7 mouse cellular contexts compared by ENCODE assay signal in the genomic region with DNA sequence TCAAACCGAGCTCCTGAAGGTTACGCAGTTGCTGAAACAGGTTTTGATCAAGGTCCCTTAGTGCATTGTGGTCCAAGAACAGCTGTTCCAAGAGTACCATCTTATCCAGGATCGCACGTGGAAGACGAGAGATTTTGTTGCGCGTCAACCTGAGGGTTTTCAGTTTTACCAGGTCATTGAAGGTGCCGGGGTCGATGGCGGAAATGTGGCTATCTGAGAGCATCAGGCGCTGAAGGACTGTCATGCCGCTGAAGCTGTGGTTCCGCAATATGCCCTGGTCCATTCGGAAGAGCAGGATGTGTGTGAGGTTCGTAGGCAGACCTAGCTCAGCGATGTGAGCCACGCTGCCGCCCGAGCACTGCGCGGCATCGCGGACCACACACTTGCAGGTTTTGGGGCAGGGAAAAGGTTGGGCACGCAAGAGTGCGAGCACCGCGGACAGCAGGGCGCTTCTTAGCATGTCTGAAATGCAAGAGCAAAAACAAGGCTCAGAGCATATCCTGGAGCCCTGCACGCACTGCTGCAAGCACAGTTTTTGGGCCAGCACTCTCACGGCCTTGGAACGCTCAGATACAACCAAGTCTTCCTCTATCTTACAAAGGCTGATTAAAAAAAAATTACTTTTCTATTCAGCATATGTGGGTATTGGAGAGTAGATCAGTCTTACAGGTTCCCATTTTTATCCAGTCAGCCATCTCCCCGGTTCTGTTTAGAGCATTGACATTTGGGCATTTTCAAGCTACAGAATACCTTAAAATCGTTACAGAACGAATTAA. TPM values are rescaled to one million over a fixed set of nuclear protein-coding genes. Genes with fewer than 3 reads are reported as not detected.
A peak's percentile ranks its signal among the peaks of the same experiment; 100 is the strongest.
DNase-seq lines count a peak whose midpoint lies in the region; ATAC-seq and TF ChIP-seq lines count a peak whose summit lies in the region.

No protein-coding gene starts in this region.

- no peak for TF ChIP-seq POLR2A in cerebellum, adult 2 months (IDR thresholded peaks at IDR 0.05; ENCODE audit: borderline replicate concordance, insufficient read depth, low read length)

- no peaks in the 10 kb centered on the region for H3K9me3 ChIP-seq in forebrain, embryonic 15.5 days
- no peaks in the 10 kb centered on the region for H3K9me3 ChIP-seq in kidney, embryonic 15.5 days (replicated peaks)
- H3K9me3 ChIP-seq in midbrain, embryonic 10.5 days (replicated peaks) = no peaks in the 10 kb centered on the region

- peak overlapping the region; percentile 91 for H3K4me2 ChIP-seq in forebrain, embryonic 15.5 days (replicated peaks)
- H3K4me2 ChIP-seq in kidney, embryonic 15.5 days = peak overlapping the region; percentile 99

- H3K9ac ChIP-seq in forebrain, embryonic 15.5 days (replicated peaks) = peak overlapping the region; percentile 56; the same call in 1 of the 2 replicates
- H3K9ac ChIP-seq in kidney, embryonic 15.5 days = peak overlapping the region; percentile 47; the same call in 1 of the 2 replicates

- no peaks in the 10 kb centered on the region for H3K4me1 ChIP-seq in cerebellum, adult 2 months (ENCODE audit: control insufficient read depth, insufficient read depth, low read length)
- H3K4me1 ChIP-seq in forebrain, embryonic 15.5 days = peaks cover 18% of the 10 kb centered on the region
- H3K4me1 ChIP-seq in kidney, embryonic 15.5 days = peaks cover 23% of the 10 kb centered on the region
- H3K4me1 ChIP-seq in midbrain, embryonic 10.5 days = peaks cover 21% of the 10 kb centered on the region

- H3K27me3 ChIP-seq in cerebellum, adult 2 months (ENCODE audit: control insufficient read depth, insufficient read depth, low read length) = no peaks in the 10 kb centered on the region
- H3K27me3 ChIP-seq in forebrain, embryonic 15.5 days = peaks cover 38% of the 10 kb centered on the region
- peaks cover 71% of the 10 kb centered on the region for H3K27me3 ChIP-seq in kidney, embryonic 15.5 days
- peaks cover 71% of the 10 kb centered on the region for H3K27me3 ChIP-seq in midbrain, embryonic 10.5 days (ENCODE audit: low read depth, poor library complexity, severe bottlenecking)

- no peak for TF ChIP-seq CTCF in cerebellum, adult 2 months (IDR thresholded peaks at IDR 0.05; ENCODE audit: borderline replicate concordance, insufficient read depth, low read depth, low read length)

- peak overlapping the region; percentile 55 for H3K4me3 ChIP-seq in cerebellum, adult 2 months (replicated peaks; ENCODE audit: insufficient read depth, low read depth, low read length)
- H3K4me3 ChIP-seq in forebrain, embryonic 15.5 days = peak overlapping the region; percentile 68
- H3K4me3 ChIP-seq in kidney, embryonic 15.5 days (replicated peaks) = peak overlapping the region; percentile 56
- peak overlapping the region; percentile 69 for H3K4me3 ChIP-seq in midbrain, embryonic 10.5 days

- ATAC-seq in forebrain, embryonic 15.5 days (replicated peaks) = no peak
- ATAC-seq in kidney, embryonic 15.5 days (replicated peaks; ENCODE audit: low FRiP score) = no peak

- DNase-seq in right cerebral cortex, postnatal 25 days = peak; percentile 48
- no peak for DNase-seq in right cerebral cortex, postnatal 4 days
- peak; percentile 29 to 46 for DNase-seq in cerebellum, adult 2 months
- DNase-seq in midbrain, embryonic 10.5 days (ENCODE audit: low spot score) = peak; percentile 56
- no peak for DNase-seq in urinary bladder, postnatal 4 days (ENCODE audit: low spot score in 2 of 2)

- H3K27ac ChIP-seq in cerebellum, adult 2 months (ENCODE audit: insufficient read depth, low read length) = no peak overlapping the region
- H3K27ac ChIP-seq in forebrain, embryonic 15.5 days (replicated peaks) = no peak overlapping the region
- no peak overlapping the region for H3K27ac ChIP-seq in kidney, embryonic 15.5 days
- no peak overlapping the region for H3K27ac ChIP-seq in midbrain, embryonic 10.5 days (replicated peaks)

- no peaks in the 10 kb centered on the region for H3K36me3 ChIP-seq in forebrain, embryonic 15.5 days
- H3K36me3 ChIP-seq in kidney, embryonic 15.5 days = peaks cover under 1% of the 10 kb centered on the region; the same call in 1 of the 2 replicates
- H3K36me3 ChIP-seq in midbrain, embryonic 10.5 days = no peaks in the 10 kb centered on the region; the same call in 1 of the 2 replicates

- WGBS in cerebellum, adult 2 months = 13% methylated on average over 34 of the region's 34 CpGs
- WGBS in forebrain, embryonic 15.5 days = 4% methylated on average over 34 of the region's 34 CpGs
- 4% methylated on average over 34 of the region's 34 CpGs for WGBS in kidney, embryonic 15.5 days
- 5% methylated on average over 34 of the region's 34 CpGs for WGBS in midbrain, embryonic 10.5 days

RNA-seq across cellular contexts. Expression of a gene that starts 1.0 kb away (rescaled TPM):
- polyA plus RNA-seq in cerebellum, adult 2 months (2012; rRNA removed) = 1.4 TPM in 2 replicates
- polyA plus RNA-seq in forebrain, embryonic 15.5 days (2015; fragmentation: Nextera tagmentation; extraction: Ambion mirVana) = 0.27 and 0.29 TPM in 2 replicates
- polyA plus RNA-seq in kidney, embryonic 15.5 days (2015; fragmentation: Nextera tagmentation; extraction: Ambion mirVana) = 0.90 and 0.93 TPM in 2 replicates
- polyA plus RNA-seq in midbrain, embryonic 10.5 days (2016; fragmentation: Nextera tagmentation; extraction: Ambion mirVana) = 1.5 and 1.9 TPM in 2 replicates

RNA-seq across cellular contexts. Expression of a gene that starts 26.5 kb away (rescaled TPM):
- polyA plus RNA-seq in cerebellum, adult 2 months (2012; rRNA removed) = not detected in 2 replicates
- polyA plus RNA-seq in forebrain, embryonic 15.5 days (2015; fragmentation: Nextera tagmentation; extraction: Ambion mirVana) = 0.05 and 0.08 TPM in 2 replicates
- polyA plus RNA-seq in kidney, embryonic 15.5 days (2015; fragmentation: Nextera tagmentation; extraction: Ambion mirVana) = 0.99 and 1.2 TPM in 2 replicates
- polyA plus RNA-seq in midbrain, embryonic 10.5 days (2016; fragmentation: Nextera tagmentation; extraction: Ambion mirVana) = 0.38 and 0.52 TPM in 2 replicates

RNA-seq across cellular contexts. Expression of a gene that starts 42.3 kb away (rescaled TPM):
- polyA plus RNA-seq in cerebellum, adult 2 months (2012; rRNA removed) = not detected in 2 replicates
- polyA plus RNA-seq in forebrain, embryonic 15.5 days (2015; fragmentation: Nextera tagmentation; extraction: Ambion mirVana) = not detected in 2 replicates
- polyA plus RNA-seq in kidney, embryonic 15.5 days (2015; fragmentation: Nextera tagmentation; extraction: Ambion mirVana) = 0.04 and 0.08 TPM in 2 replicates
- polyA plus RNA-seq in midbrain, embryonic 10.5 days (2016; fragmentation: Nextera tagmentation; extraction: Ambion mirVana) = not detected in 2 replicates

Comparison
In these comparisons a context has a peak if more than half of its experiments do, and no peak if none do; other contexts are left out.
1. DNase-seq: peak in right cerebral cortex, postnatal 25 days (single experiment), cerebellum, adult 2 months (2 of 2) and midbrain, embryonic 10.5 days (single experiment); none in right cerebral cortex, postnatal 4 days (single experiment) and urinary bladder, postnatal 4 days (0 of 2).
2. Peak in every context shown above with its lines, with median percentiles within 50 percentile points of each other: H3K4me3 ChIP-seq.